Mouse (Mus musculus): Measurements from ENCODE around the gene Tsga8. TPM values are rescaled to one million over a fixed set of nuclear protein-coding genes. Genes with fewer than 3 reads are reported as not detected.

The Tsga8 gene
- total RNA-seq (2015; ENCODE audit: low replicate concordance) (not detected in 2 replicates), total RNA-seq (2017; ENCODE audit: low replicate concordance) (not detected in 2 replicates)

GRCm38 (mm10) chrX:83487598-83487997, at the start of gene Tsga8:
TSS of gene Tsga8 (minus strand) at chrX:83487924.
- ATAC-seq (replicated peaks; ENCODE audit: low FRiP score, poor library complexity, severe bottlenecking) = no peak
